Mouse (Mus musculus): ENCODE results near the gene Hykk. TPM values are rescaled to one million over a fixed set of nuclear protein-coding genes. Genes with fewer than 3 reads are reported as not detected.

Gene Hykk
- polyA plus RNA-seq, 1 experiment from 2014 or later = 3.7 TPM

DNA sequence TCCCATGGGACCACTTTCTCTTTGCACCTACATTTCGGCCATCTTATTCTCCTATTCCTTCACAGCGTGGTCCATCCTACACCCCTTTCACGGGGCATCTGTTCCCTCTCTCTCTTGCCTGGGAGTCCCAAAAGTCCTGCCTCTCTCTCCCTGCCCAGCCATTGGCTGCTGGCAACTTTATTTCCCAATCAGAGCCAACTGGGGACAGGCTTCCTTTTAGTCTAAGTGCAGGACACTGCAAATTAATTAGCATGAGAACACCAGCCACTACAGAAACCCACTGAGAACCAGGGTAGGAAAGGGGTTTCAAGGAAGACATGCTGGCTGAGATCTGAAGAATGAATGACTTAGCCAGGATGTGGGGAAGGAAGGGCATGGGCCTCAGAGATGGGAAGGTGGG lies 77.3 kb downstream of the Hykk start:
- Histone ChIP-seq H3K27ac (ENCODE audit: low read length) (no peak overlapping the region), H3K4me2 (ENCODE audit: low read depth, low read length) (no peak overlapping the region), H3K9ac (ENCODE audit: low read length) (no peak overlapping the region), H3K27me3 (ENCODE audit: control insufficient read depth, insufficient read depth, low read length) (no peaks in the 10 kb centered on the region), H3K36me3 (ENCODE audit: control insufficient read depth, insufficient read depth, low read length) (no peaks in the 10 kb centered on the region), H3K4me3 (replicated peaks; ENCODE audit: low read length) (no peak overlapping the region), H3K4me1 (ENCODE audit: control insufficient read depth, insufficient read depth, low read length) (no peaks in the 10 kb centered on the region), H3K9me3 (replicated peaks; ENCODE audit: control insufficient read depth, low read length) (no peaks in the 10 kb centered on the region)
- no peak for ATAC-seq (ENCODE audit: insufficient read depth, low FRiP score)
- 57% methylated on average over 3 of the region's 3 CpGs for WGBS

DNA sequence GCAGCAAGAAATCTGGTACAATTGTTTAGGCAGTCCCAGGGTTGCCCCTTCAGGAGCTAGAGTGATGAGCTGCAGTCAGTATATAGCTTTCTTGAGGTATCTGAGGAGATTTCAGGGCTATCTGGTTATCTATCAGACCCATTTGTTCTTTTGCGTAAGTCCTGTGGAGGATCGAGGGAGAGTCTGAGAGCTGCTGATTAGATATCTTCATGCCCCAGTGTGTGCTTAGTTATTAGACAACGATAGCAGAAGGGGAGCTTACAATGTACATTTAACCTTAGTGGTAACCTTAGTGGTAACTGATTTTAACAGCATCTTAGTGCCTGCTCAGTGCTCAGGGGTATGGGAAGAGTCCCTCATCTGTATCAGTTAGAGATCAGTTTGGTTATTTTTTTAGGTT lies 78.6 kb downstream of the Hykk start:
- Histone ChIP-seq H3K27ac (ENCODE audit: low read length) (no peak overlapping the region), H3K9me3 (replicated peaks; ENCODE audit: control insufficient read depth, low read length) (no peaks in the 10 kb centered on the region), H3K9ac (ENCODE audit: low read length) (no peak overlapping the region), H3K36me3 (ENCODE audit: control insufficient read depth, insufficient read depth, low read length) (no peaks in the 10 kb centered on the region), H3K27me3 (ENCODE audit: control insufficient read depth, insufficient read depth, low read length) (no peaks in the 10 kb centered on the region), H3K4me3 (replicated peaks; ENCODE audit: low read length) (no peak overlapping the region), H3K4me2 (ENCODE audit: low read depth, low read length) (no peak overlapping the region), H3K4me1 (ENCODE audit: control insufficient read depth, insufficient read depth, low read length) (no peaks in the 10 kb centered on the region)
- 74% methylated on average over 3 of the region's 3 CpGs for WGBS
- ATAC-seq (ENCODE audit: insufficient read depth, low FRiP score) = no peak

Other genes starting within 250 kb of the Hykk start
- 6.2 and 6.5 TPM in 2 replicates for gene Dnaja4, start 218.4 kb upstream of the Hykk start, polyA plus RNA-seq (2015; fragmentation: Nextera tagmentation; extraction: Ambion mirVana)
- gene Wdr61, start 182.8 kb upstream of the Hykk start, polyA plus RNA-seq (2015; fragmentation: Nextera tagmentation; extraction: Ambion mirVana) = 148 and 151 TPM in 2 replicates
- 34.3 and 43.5 TPM in 2 replicates for gene Crabp1, start 152.5 kb upstream of the Hykk start, polyA plus RNA-seq (2015; fragmentation: Nextera tagmentation; extraction: Ambion mirVana)
- gene Ireb2, start 53.5 kb upstream of the Hykk start, polyA plus RNA-seq (2015; fragmentation: Nextera tagmentation; extraction: Ambion mirVana) = 28.5 and 31.5 TPM in 2 replicates
- gene Psma4, start 33.5 kb downstream of the Hykk start, polyA plus RNA-seq (2015; fragmentation: Nextera tagmentation; extraction: Ambion mirVana) = 257 and 260 TPM in 2 replicates
- 0.31 and 0.79 TPM in 2 replicates for gene AY074887, start 33.7 kb downstream of the Hykk start, polyA plus RNA-seq (2015; fragmentation: Nextera tagmentation; extraction: Ambion mirVana)
- 0.44 TPM in 2 replicates for gene Chrna5, start 63.6 kb downstream of the Hykk start, polyA plus RNA-seq (2015; fragmentation: Nextera tagmentation; extraction: Ambion mirVana)
- 7.3 TPM in 2 replicates for gene Chrna3, start 109.3 kb downstream of the Hykk start, polyA plus RNA-seq (2015; fragmentation: Nextera tagmentation; extraction: Ambion mirVana)
- gene Chrnb4, start 131.5 kb downstream of the Hykk start, polyA plus RNA-seq (2015; fragmentation: Nextera tagmentation; extraction: Ambion mirVana) = 3.6 and 3.7 TPM in 2 replicates
- 14.3 and 15.8 TPM in 2 replicates for gene Ube2q2, start 231.6 kb downstream of the Hykk start, polyA plus RNA-seq (2015; fragmentation: Nextera tagmentation; extraction: Ambion mirVana)

Measured in stomach, embryonic 16.5 days (tissue).